Mouse (Mus musculus) midbrain, postnatal 0 days (tissue): ENCODE data around the gene Tacr2. TPM values are rescaled to one million over a fixed set of nuclear protein-coding genes. Genes with fewer than 3 reads are reported as not detected.

Experiments used
- ATAC-seq: fragments of 200-750 bp; cut with Nextera tagmentation; 2 replicates; pipeline ENCODE4 v1.8.0; 2017; ENCODE audit warnings: moderate number of reproducible peaks, mild to moderate bottlenecking, moderate TSS enrichment, moderate library complexity; ENCODE audit not compliant: low FRiP score
- DNase-seq: peaks from one replicate; pipeline ENCODE4 v3.0.0-alpha.2; 2015; ENCODE audit warnings: low spot score
- H3K27ac ChIP-seq: fragments of 300-500 bp; sonication (generic); 2 replicates; pipeline ENCODE4 v1.5.1; 2014; ENCODE audit warnings: low read depth, mild to moderate bottlenecking, low read length, mixed read lengths
- H3K27me3 ChIP-seq: fragments of 300-500 bp; sonication (generic); 2 replicates; pipeline ENCODE4 v1.6.1; 2014; ENCODE audit warnings: low read length, control low read depth, mixed read lengths; ENCODE audit not compliant: insufficient read depth
- H3K36me3 ChIP-seq: fragments of 300-500 bp; sonication (generic); 2 replicates; pipeline ENCODE4 v1.6.1; 2014; ENCODE audit warnings: low read length, control low read depth, mixed read lengths; ENCODE audit not compliant: insufficient read depth
- H3K4me1 ChIP-seq: fragments of 300-500 bp; sonication (generic); 2 replicates; pipeline ENCODE4 v1.6.1; 2014; ENCODE audit warnings: mild to moderate bottlenecking, control low read depth, antibody characterized with exemption, low read length, mixed read lengths; ENCODE audit not compliant: insufficient read depth
- H3K4me2 ChIP-seq: fragments of 300-500 bp; sonication (generic); 2 replicates; pipeline ENCODE4 v1.6.1; 2014; ENCODE audit warnings: low read depth, mild to moderate bottlenecking, low read length, mixed read lengths; ENCODE audit not compliant: poor library complexity, severe bottlenecking
- H3K4me3 ChIP-seq: fragments of 300-500 bp; sonication (generic); 2 replicates; pipeline ENCODE4 v1.5.1; 2014; ENCODE audit warnings: low read depth, mild to moderate bottlenecking, low read length, moderate library complexity
- H3K9ac ChIP-seq: fragments of 300-500 bp; sonication (generic); replicated peaks from 2 replicates; pipeline ENCODE4 v1.6.1; 2014; ENCODE audit warnings: mild to moderate bottlenecking, low read length, moderate library complexity, mixed read lengths; ENCODE audit not compliant: poor library complexity, severe bottlenecking
- H3K9me3 ChIP-seq: fragments of 300-500 bp; sonication (generic); 2 replicates; pipeline ENCODE4 v1.6.1; 2016; ENCODE audit warnings: low read length, control low read depth
- CTCF ChIP-seq: IDR thresholded peaks from 2 replicates; pipeline ENCODE4 v1.5.1; 2016; ENCODE audit warnings: antibody characterized with exemption, mild to moderate bottlenecking
- WGBS: fragments of 180-500 bp; shearing (Covaris S2); extraction: QIAGEN DNeasy Blood & Tissue Kit; methylation state at CpG from one replicate; pipeline ENCODE4 v1.1.7; 2014; 5-methylcytosine and 5-hydroxymethylcytosine counted together
- polyA plus RNA-seq: library from polyadenylated mRNA; unstranded; fragments of >200 nt; fragmentation: Nextera tagmentation; extraction: Ambion mirVana; gene quantifications from 2 replicates; pipeline ENCODE4 v1.2.1, GENCODE M21; 2015
- total RNA-seq: library from RNA; depleted of rRNA; stranded (reverse); fragments of >200 nt; gene quantifications from 2 replicates; pipeline ENCODE4 v1.2.3, GENCODE M21; 2014

Tacr2 gene
- total and polyA plus RNA-seq, 2 experiments from 2014 or later, result 0.06 TPM; not detected in 1

DNA sequence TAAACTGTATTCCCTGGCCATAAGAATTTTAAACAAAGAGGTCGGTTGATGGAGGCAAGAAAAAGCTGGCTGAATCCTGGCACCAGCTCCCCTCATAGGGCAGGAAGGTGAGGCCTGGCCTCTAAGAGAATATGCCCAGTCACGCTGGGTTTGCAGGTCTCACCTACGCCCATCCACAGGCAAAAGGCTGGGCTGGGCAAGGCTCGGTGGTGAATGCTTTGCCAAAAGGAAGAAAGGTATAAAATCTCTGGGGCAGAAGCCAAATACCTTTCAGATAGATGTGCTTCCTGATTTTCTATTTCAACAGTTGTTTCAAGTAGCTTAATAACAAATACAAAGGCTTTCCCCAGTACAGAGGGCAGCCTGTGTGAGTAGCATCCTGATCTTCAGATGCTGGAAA is 27.4 kb downstream of the Tacr2 start:
- H3K4me2 ChIP-seq, result no peak overlapping the region
- WGBS, result 91% methylated on average over 4 of the region's 4 CpGs
- H3K9me3 ChIP-seq, result no peaks in the 10 kb centered on the region
- peaks cover 54% of the 10 kb centered on the region for H3K36me3 ChIP-seq
- no peak overlapping the region for H3K9ac ChIP-seq
- H3K27me3 ChIP-seq, result no peaks in the 10 kb centered on the region
- no peaks in the 10 kb centered on the region for H3K4me1 ChIP-seq
- H3K4me3 ChIP-seq, result no peak overlapping the region
- TF ChIP-seq CTCF, result no peak
- ATAC-seq (no peak), DNase-seq (no peak)
- H3K27ac ChIP-seq, result no peak overlapping the region

- DNase-seq (no peak), ATAC-seq (no peak)
- Histone ChIP-seq H3K4me3 (no peak overlapping the region), H3K27me3 (no peaks in the 10 kb centered on the region), H3K9me3 (no peaks in the 10 kb centered on the region), H3K4me2 (no peak overlapping the region), H3K4me1 (no peaks in the 10 kb centered on the region), H3K27ac (no peak overlapping the region), H3K36me3 (peaks cover 68% of the 10 kb centered on the region), H3K9ac (no peak overlapping the region)
- WGBS, result 50% methylated on average over 9 of the region's 9 CpGs
- no peak for TF ChIP-seq CTCF
Measured at GRCm38 (mm10) chr10:62282782-62283181, 30.5 kb downstream of the Tacr2 start.

- Histone ChIP-seq H3K4me2 (no peak overlapping the region), H3K36me3 (peaks cover 69% of the 10 kb centered on the region), H3K27me3 (no peaks in the 10 kb centered on the region), H3K9ac (no peak overlapping the region), H3K9me3 (no peaks in the 10 kb centered on the region), H3K4me3 (no peak overlapping the region), H3K27ac (no peak overlapping the region), H3K4me1 (no peaks in the 10 kb centered on the region)
- DNase-seq (no peak), ATAC-seq (no peak)
- no peak for TF ChIP-seq CTCF
- 84% methylated on average over 4 of the region's 4 CpGs for WGBS
Measured at GRCm38 (mm10) chr10:62283206-62283792, 31.1 kb downstream of the Tacr2 start.

GRCm38 (mm10) chr10:62287460-62288124 is 35.4 kb downstream of the Tacr2 start:
- 81% methylated on average over 6 of the region's 6 CpGs for WGBS

GRCm38 (mm10) chr10:62294112-62294511 is 41.9 kb downstream of the Tacr2 start:
- H3K27me3 ChIP-seq, result no peaks in the 10 kb centered on the region
- no peak overlapping the region for H3K4me2 ChIP-seq
- H3K4me1 ChIP-seq, result no peaks in the 10 kb centered on the region
- H3K9ac ChIP-seq, result no peak overlapping the region
- no peaks in the 10 kb centered on the region for H3K9me3 ChIP-seq
- ATAC-seq (no peak), DNase-seq (peak; percentile 17)
- peaks cover 80% of the 10 kb centered on the region for H3K36me3 ChIP-seq
- no peak overlapping the region for H3K27ac ChIP-seq
- 77% methylated on average over 4 of the region's 4 CpGs for WGBS
- H3K4me3 ChIP-seq, result no peak overlapping the region
- no peak for TF ChIP-seq CTCF

More at GRCm38 (mm10) chr10:62287460-62288124, 35.4 kb downstream of the Tacr2 start:
- H3K4me1 ChIP-seq, result no peaks in the 10 kb centered on the region
- ATAC-seq (no peak), DNase-seq (no peak)
- H3K4me3 ChIP-seq, result no peak overlapping the region
- TF ChIP-seq CTCF, result no peak
- no peak overlapping the region for H3K4me2 ChIP-seq
- no peak overlapping the region for H3K9ac ChIP-seq
- H3K27me3 ChIP-seq, result no peaks in the 10 kb centered on the region
- no peaks in the 10 kb centered on the region for H3K9me3 ChIP-seq
- peaks cover 71% of the 10 kb centered on the region for H3K36me3 ChIP-seq
- no peak overlapping the region for H3K27ac ChIP-seq

DNA sequence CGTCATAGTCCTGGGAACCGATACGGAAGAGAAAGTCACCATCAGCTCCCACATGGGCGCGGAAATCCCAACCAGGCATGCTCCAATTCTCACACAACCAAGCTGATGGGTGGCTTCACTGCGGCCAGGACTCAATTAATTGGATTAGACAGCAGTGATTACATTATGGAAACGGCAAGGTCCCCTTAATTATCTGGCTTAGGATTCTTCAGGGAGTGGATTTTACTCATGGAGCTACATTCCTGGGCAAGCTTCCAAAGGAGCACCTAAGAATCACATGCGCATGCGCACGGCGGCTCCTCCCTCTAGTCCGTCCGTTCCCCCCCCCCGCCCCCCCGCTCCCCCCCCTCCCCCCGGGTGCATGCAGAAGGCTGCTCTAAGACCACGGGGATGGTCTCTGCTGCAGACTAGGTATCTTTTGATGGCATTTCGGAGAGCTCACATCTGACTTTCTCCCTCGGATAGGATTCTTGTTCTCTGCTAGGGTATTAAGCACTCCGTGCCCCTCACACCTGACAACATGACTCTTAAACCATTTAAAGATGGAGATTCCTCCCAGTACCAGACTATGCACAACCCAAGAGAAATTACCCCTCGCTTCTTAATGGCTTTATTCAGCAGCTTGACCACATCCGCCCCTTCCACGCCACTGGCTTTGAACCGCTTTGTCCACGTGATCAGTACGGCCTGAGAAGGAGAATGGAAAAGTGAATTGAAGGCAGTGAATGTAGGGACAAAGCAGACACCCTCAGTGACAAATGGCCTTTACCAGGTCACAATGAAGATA is 44.0 kb downstream of the Tacr2 start:
- Histone ChIP-seq H3K27ac (no peak overlapping the region), H3K9me3 (no peaks in the 10 kb centered on the region), H3K4me1 (no peaks in the 10 kb centered on the region), H3K9ac (no peak overlapping the region), H3K36me3 (peaks cover 65% of the 10 kb centered on the region), H3K4me2 (no peak overlapping the region), H3K27me3 (no peaks in the 10 kb centered on the region), H3K4me3 (no peak overlapping the region)
- DNase-seq (peak; percentile 81), ATAC-seq (no peak)
- TF ChIP-seq CTCF, result no peak
- 53% methylated on average over 21 of the region's 26 CpGs for WGBS
